Mouse (Mus musculus) hindbrain, embryonic 16.5 days (tissue): ENCODE measurements at regions not wholly inside any gene's neighbourhood (a gene's known extent, or its start where the extent isn't known, plus 50 kb on each side); places are given as distances from the start of the nearest gene placed in this dataset.

Source experiments
- ATAC-seq: fragments of 200-750 bp; cut with Nextera tagmentation; 2 replicates; pipeline ENCODE4 v1.8.0; 2017; ENCODE audit warnings: moderate TSS enrichment, moderate library complexity
- H3K27ac ChIP-seq: fragments of 300-500 bp; sonication (generic); 2 replicates; pipeline ENCODE4 v1.5.1; 2014; ENCODE audit warnings: low read depth, mild to moderate bottlenecking, control low read depth, low read length, moderate library complexity
- H3K27me3 ChIP-seq: fragments of 300-500 bp; sonication (generic); replicated peaks from 2 replicates; pipeline ENCODE4 v1.6.1; 2014; ENCODE audit warnings: low read length; ENCODE audit not compliant: control insufficient read depth, insufficient read depth
- H3K36me3 ChIP-seq: fragments of 300-500 bp; sonication (generic); 2 replicates; pipeline ENCODE4 v1.6.1; 2014; ENCODE audit warnings: mild to moderate bottlenecking, low read length, moderate library complexity, mixed read lengths; ENCODE audit not compliant: control insufficient read depth, insufficient read depth
- H3K4me1 ChIP-seq: fragments of 300-500 bp; sonication (generic); 2 replicates; pipeline ENCODE4 v1.6.1; 2014; ENCODE audit warnings: low read depth, low read length; ENCODE audit not compliant: control insufficient read depth, insufficient read depth
- H3K4me2 ChIP-seq: fragments of 300-500 bp; sonication (generic); 2 replicates; pipeline ENCODE4 v1.6.1; 2014; ENCODE audit warnings: mild to moderate bottlenecking, low read length, control low read depth, moderate library complexity
- H3K4me3 ChIP-seq: fragments of 300-500 bp; sonication (generic); 2 replicates; pipeline ENCODE4 v1.5.1; 2014; ENCODE audit warnings: mild to moderate bottlenecking, low read length, control low read depth, moderate library complexity
- H3K9ac ChIP-seq: fragments of 300-500 bp; sonication (generic); 2 replicates; pipeline ENCODE4 v1.6.1; 2014; ENCODE audit warnings: low read depth, mild to moderate bottlenecking, control low read depth, low read length, moderate library complexity
- H3K9me3 ChIP-seq: fragments of 300-500 bp; sonication (generic); 2 replicates; pipeline ENCODE4 v1.6.1; 2014; ENCODE audit warnings: mild to moderate bottlenecking, low read length, moderate library complexity; ENCODE audit not compliant: control insufficient read depth
- WGBS: fragments of 180-500 bp; shearing (Covaris S2); extraction: QIAGEN DNeasy Blood & Tissue Kit; methylation state at CpG from one replicate; pipeline ENCODE4 v1.1.7; 2014; 5-methylcytosine and 5-hydroxymethylcytosine counted together

DNA sequence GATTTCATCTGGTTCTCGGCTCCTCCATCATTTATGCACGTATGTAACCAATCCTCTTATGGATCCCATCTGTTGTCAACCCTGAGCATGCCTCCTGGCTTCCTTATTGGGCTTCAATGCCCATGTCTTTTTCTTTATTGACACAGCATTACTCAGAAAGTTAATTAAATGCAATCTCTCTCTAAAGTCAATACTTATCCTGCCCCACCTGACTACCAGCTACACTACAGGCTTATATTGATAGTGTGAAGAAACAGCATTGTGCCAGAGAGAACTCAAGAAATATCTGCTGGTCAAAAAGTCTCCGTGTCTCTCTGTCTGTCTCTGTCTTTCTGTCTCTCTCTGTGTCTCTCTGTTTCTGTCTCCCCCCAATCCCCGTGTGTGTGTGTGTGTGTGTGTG is 194.7 kb upstream of the Rfx3 start:
- Histone ChIP-seq H3K9me3 (no peaks in the 10 kb centered on the region), H3K4me2 (no peak overlapping the region), H3K27me3 (no peaks in the 10 kb centered on the region), H3K4me1 (no peaks in the 10 kb centered on the region), H3K9ac (no peak overlapping the region), H3K36me3 (no peaks in the 10 kb centered on the region), H3K4me3 (no peak overlapping the region), H3K27ac (no peak overlapping the region)
- no peak for ATAC-seq
- WGBS = 89% methylated on average over 4 of the region's 4 CpGs

DNA sequence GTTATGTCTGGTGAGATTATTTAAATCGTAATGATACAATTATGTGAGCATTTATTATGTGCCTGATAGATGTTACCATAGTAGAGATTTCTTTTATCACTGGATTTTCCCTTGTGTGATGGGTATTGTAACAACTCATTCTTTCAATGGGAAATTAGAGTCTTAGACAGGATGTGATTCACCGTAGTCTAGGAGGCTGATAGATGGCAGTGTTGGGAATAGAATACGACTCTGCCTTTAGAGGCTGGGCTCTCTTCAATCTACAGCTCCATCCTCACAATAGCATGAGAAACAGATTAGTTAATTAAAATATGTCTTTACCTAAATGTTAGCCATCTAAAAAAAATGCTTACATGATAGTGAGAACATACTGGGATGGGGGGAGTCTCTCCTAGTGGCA is 192.8 kb upstream of the Rfx3 start:
- Histone ChIP-seq H3K9me3 (no peaks in the 10 kb centered on the region), H3K4me3 (no peak overlapping the region), H3K4me2 (no peak overlapping the region), H3K27ac (no peak overlapping the region), H3K27me3 (no peaks in the 10 kb centered on the region), H3K36me3 (no peaks in the 10 kb centered on the region), H3K9ac (no peak overlapping the region), H3K4me1 (no peaks in the 10 kb centered on the region)
- ATAC-seq = no peak
- 62% methylated on average over 3 of the region's 3 CpGs for WGBS

DNA sequence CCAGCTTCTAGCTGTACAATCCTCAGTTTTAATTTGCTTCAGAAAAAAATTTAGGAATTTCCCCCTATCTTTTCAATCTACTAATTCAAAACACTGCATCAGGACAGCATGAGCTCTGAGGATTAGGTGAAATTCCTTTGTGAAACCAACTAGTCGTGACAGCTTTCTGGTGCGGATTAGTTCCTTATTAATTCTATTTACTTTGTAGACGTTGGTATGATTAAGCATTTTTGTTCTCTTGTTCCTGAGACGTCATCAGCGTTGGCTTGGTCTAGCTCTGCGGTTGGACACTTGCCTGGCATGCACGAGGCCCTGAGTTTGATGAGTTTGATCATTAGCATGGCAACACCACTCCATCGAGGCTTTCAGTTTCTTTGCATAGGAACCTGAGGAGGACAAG is 188.4 kb upstream of the Rfx3 start:
- ATAC-seq = no peak
- Histone ChIP-seq H3K36me3 (no peaks in the 10 kb centered on the region), H3K9me3 (peaks cover 2% of the 10 kb centered on the region; the same call in 1 of the 2 replicates), H3K4me2 (no peak overlapping the region), H3K4me1 (no peaks in the 10 kb centered on the region), H3K27ac (no peak overlapping the region), H3K27me3 (no peaks in the 10 kb centered on the region), H3K9ac (no peak overlapping the region), H3K4me3 (no peak overlapping the region)
- 55% methylated on average over 8 of the region's 8 CpGs for WGBS

GRCm38 (mm10) chr19:28196881-28197280 is 185.9 kb upstream of the Rfx3 start:
- no peak for ATAC-seq
- 96% methylated on average over 5 of the region's 5 CpGs for WGBS
- H3K27ac ChIP-seq = no peak overlapping the region
- no peak overlapping the region for H3K4me3 ChIP-seq
- peaks cover 5% of the 10 kb centered on the region for H3K9me3 ChIP-seq
- H3K9ac ChIP-seq = no peak overlapping the region
- no peaks in the 10 kb centered on the region for H3K4me1 ChIP-seq
- H3K27me3 ChIP-seq = no peaks in the 10 kb centered on the region
- H3K4me2 ChIP-seq = no peak overlapping the region
- H3K36me3 ChIP-seq = no peaks in the 10 kb centered on the region

DNA sequence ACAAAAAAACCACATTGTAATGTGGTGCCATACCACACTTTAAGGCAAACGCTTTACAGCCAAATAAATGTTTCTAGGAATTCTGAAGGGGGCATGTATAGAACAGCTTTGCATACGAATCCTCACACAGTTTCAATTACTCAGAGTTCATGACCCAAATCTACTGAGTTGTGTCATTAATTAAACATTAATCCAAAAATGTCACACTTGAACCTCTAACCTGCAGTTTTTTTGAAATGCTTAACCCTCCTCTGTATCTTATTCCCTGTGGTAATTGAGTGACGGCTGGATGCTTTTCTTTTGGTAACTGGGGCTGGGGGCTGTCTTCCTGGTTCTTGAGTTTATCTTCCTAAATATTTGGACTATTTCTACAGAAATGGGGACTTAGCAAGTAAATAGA is 181.3 kb upstream of the Rfx3 start:
- Histone ChIP-seq H3K27ac (no peak overlapping the region), H3K9me3 (peaks cover 5% of the 10 kb centered on the region), H3K4me2 (no peak overlapping the region), H3K27me3 (no peaks in the 10 kb centered on the region), H3K4me3 (no peak overlapping the region), H3K4me1 (peaks cover 4% of the 10 kb centered on the region), H3K36me3 (no peaks in the 10 kb centered on the region), H3K9ac (no peak overlapping the region)
- no peak for ATAC-seq
- WGBS = 40% methylated on average over 3 of the region's 3 CpGs

DNA sequence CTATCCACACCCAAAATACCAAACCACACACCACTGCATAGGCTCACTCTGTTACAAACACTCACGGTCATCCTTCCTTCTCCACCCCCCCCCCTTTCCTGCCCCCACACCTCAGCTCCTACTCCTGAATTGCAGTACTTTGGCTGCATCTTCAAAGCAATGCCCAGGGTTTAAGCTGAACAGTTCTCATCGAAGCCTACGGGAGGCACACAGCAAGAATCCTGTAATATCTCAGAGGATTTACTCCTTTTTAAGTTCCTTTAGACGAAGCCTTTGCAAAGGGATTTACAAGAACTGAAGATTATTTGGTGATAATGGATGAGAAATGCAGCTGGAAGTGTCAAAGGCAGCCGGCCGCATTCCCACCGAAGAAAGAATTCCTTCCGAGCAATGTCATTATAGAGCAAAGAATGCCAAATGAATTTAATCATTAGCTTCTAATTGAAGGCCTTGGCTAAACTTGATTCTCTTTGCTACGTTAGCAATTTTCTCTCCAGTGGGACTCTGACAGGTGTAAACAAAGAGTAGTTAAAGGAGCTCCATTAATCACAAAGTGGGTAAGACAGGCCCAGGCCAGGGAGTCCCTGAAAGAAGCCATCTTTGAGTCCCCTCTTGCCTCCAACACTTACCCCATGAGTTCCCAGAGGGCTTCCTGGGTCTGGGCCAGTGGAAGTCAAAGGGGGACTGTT is 180.6 kb upstream of the Rfx3 start:
- peaks cover 4% of the 10 kb centered on the region for H3K4me1 ChIP-seq
- no peak overlapping the region for H3K4me3 ChIP-seq
- no peak overlapping the region for H3K27ac ChIP-seq
- H3K4me2 ChIP-seq = no peak overlapping the region
- 28% methylated on average over 9 of the region's 9 CpGs for WGBS
- H3K27me3 ChIP-seq = no peaks in the 10 kb centered on the region
- H3K36me3 ChIP-seq = no peaks in the 10 kb centered on the region
- peak; percentile 82 for ATAC-seq
- H3K9me3 ChIP-seq = peaks cover 3% of the 10 kb centered on the region; the same call in 1 of the 2 replicates
- no peak overlapping the region for H3K9ac ChIP-seq

GRCm38 (mm10) chr19:28190250-28190649 is 179.3 kb upstream of the Rfx3 start:
- Histone ChIP-seq H3K27me3 (no peaks in the 10 kb centered on the region), H3K4me3 (no peak overlapping the region), H3K9ac (no peak overlapping the region), H3K27ac (no peak overlapping the region), H3K4me2 (no peak overlapping the region), H3K36me3 (no peaks in the 10 kb centered on the region), H3K4me1 (peaks cover 4% of the 10 kb centered on the region), H3K9me3 (peaks cover 3% of the 10 kb centered on the region; the same call in 1 of the 2 replicates)
- 63% methylated on average over 10 of the region's 10 CpGs for WGBS
- ATAC-seq = no peak

- 83% methylated on average over 6 of the region's 6 CpGs for WGBS
- Histone ChIP-seq H3K27ac (no peak overlapping the region), H3K4me1 (peaks cover 4% of the 10 kb centered on the region), H3K36me3 (no peaks in the 10 kb centered on the region), H3K27me3 (no peaks in the 10 kb centered on the region), H3K4me3 (no peak overlapping the region), H3K9ac (no peak overlapping the region), H3K9me3 (no peaks in the 10 kb centered on the region), H3K4me2 (no peak overlapping the region)
- no peak for ATAC-seq
Measured at GRCm38 (mm10) chr19:28188363-28188762, 177.4 kb upstream of the Rfx3 start.

- no peak overlapping the region for H3K4me3 ChIP-seq
- 73% methylated on average over 12 of the region's 12 CpGs for WGBS
Measured at GRCm38 (mm10) chr19:28182411-28183182, 171.6 kb upstream of the Rfx3 start.

More at GRCm38 (mm10) chr19:28182411-28183182, 171.6 kb upstream of the Rfx3 start:
- Histone ChIP-seq H3K27ac (no peak overlapping the region), H3K27me3 (no peaks in the 10 kb centered on the region), H3K9me3 (no peaks in the 10 kb centered on the region), H3K4me2 (no peak overlapping the region), H3K36me3 (no peaks in the 10 kb centered on the region), H3K9ac (no peak overlapping the region), H3K4me1 (no peaks in the 10 kb centered on the region)
- ATAC-seq = no peak
